Mouse (Mus musculus) ES-E14 (cell line): ENCODE measurements around the gene Rims4. TPM values are rescaled to one million over a fixed set of nuclear protein-coding genes. Genes with fewer than 3 reads are reported as not detected.

Experiments used
- DNase-seq: peaks from one replicate; pipeline ENCODE4 v3.0.0-alpha.2; 2013; ENCODE audit warnings: low read depth, low spot score
- H3K27ac ChIP-seq: 2 replicates; pipeline ENCODE4 v1.5.1; 2012; ENCODE audit warnings: low read depth, mild to moderate bottlenecking, low read length, moderate library complexity, mixed read lengths; ENCODE audit not compliant: poor library complexity, insufficient read depth, severe bottlenecking
- H3K36me3 ChIP-seq: 2 replicates; pipeline ENCODE4 v1.6.1; 2012; ENCODE audit warnings: mild to moderate bottlenecking, low read length, moderate library complexity, mixed read lengths; ENCODE audit not compliant: control insufficient read depth, poor library complexity, insufficient read depth, severe bottlenecking
- H3K4me1 ChIP-seq, 2 experiments: fragments of 150-350 bp in 1 of 2; sonication (generic) in 1 of 2; 2 replicates each; pipeline ENCODE4 v1.6.1; 2012; ENCODE audit warnings: low read length in 2 of 2, mild to moderate bottlenecking in 1 of 2, mixed read lengths in 1 of 2; ENCODE audit not compliant: control insufficient read depth in 2 of 2, insufficient read depth in 2 of 2, poor library complexity in 1 of 2
- H3K4me3 ChIP-seq, 2 experiments: fragments of 150-350 bp in 1 of 2; sonication (generic) in 1 of 2; 2 replicates each; pipeline ENCODE4 v1.5.1; 2012; ENCODE audit warnings: low read length in 2 of 2, low read depth in 1 of 2, mild to moderate bottlenecking in 1 of 2, mixed read lengths in 1 of 2; ENCODE audit not compliant: insufficient read depth in 1 of 2, poor library complexity in 1 of 2, severe bottlenecking in 1 of 2
- H3K9ac ChIP-seq: 2 replicates; pipeline ENCODE4 v1.6.1; 2012; ENCODE audit warnings: low read depth, mild to moderate bottlenecking, low read length, mixed read lengths; ENCODE audit not compliant: poor library complexity, insufficient read depth, severe bottlenecking
- H3K9me3 ChIP-seq: fragments of 150-350 bp; sonication (generic); 2 replicates; pipeline ENCODE4 v1.6.1; 2012; ENCODE audit warnings: low read depth, mild to moderate bottlenecking, low read length; ENCODE audit not compliant: control insufficient read depth, insufficient read depth
- CHD2 ChIP-seq: IDR thresholded peaks from 2 replicates; pipeline ENCODE4 v1.6.1; 2014; ENCODE audit warnings: mild to moderate bottlenecking, low read depth, low read length, inconsistent platforms
- HCFC1 ChIP-seq: IDR thresholded peaks from 2 replicates; pipeline ENCODE4 v1.6.1; 2012; ENCODE audit warnings: low read length, inconsistent platforms, borderline replicate concordance; ENCODE audit not compliant: insufficient read depth
- MAFK ChIP-seq: IDR thresholded peaks from 2 replicates; pipeline ENCODE4 v1.6.1; 2014; ENCODE audit warnings: mild to moderate bottlenecking, low read depth, low read length, inconsistent platforms; ENCODE audit not compliant: insufficient read depth
- ZC3H11A ChIP-seq: IDR thresholded peaks from 2 replicates; pipeline ENCODE4 v1.6.1; 2012; ENCODE audit warnings: low read depth, mild to moderate bottlenecking, inconsistent platforms, low read length, borderline replicate concordance
- ZNF384 ChIP-seq: IDR thresholded peaks from 2 replicates; pipeline ENCODE4 v1.6.1; 2012; ENCODE audit warnings: low read depth, low read length, inconsistent platforms
- in situ Hi-C, 2 experiments: fragments of 600-800 bp; cut with MboI; formaldehyde crosslinking; loops; one replicate each; pipeline ENCODE4 v1.15.1; 2025; ENCODE audit warnings: low sequenced_read_pairs in 2 of 2, inconsistent platforms in 1 of 2; ENCODE audit not compliant: unreplicated experiment in 2 of 2
- total RNA-seq: library from RNA; depleted of rRNA; stranded (reverse); fragments of 300-350 nt; gene quantifications from 2 replicates; pipeline ENCODE4 v1.2.3, GENCODE M21; 2012

Rims4 gene
- total RNA-seq, 1 experiment: 0.98 TPM

GRCm38 (mm10) chr2:163865311-163865710 lies 53.2 kb downstream of the Rims4 start:
- in situ Hi-C loops: loop anchor here in 1 of 2 experiments (25.0 kb wide), 1 partner anchor 97 kb away; no protein-coding TSS in a partner anchor
- no peak for TF ChIP-seq MAFK
- TF ChIP-seq CHD2: no peak
- TF ChIP-seq HCFC1: no peak

DNA sequence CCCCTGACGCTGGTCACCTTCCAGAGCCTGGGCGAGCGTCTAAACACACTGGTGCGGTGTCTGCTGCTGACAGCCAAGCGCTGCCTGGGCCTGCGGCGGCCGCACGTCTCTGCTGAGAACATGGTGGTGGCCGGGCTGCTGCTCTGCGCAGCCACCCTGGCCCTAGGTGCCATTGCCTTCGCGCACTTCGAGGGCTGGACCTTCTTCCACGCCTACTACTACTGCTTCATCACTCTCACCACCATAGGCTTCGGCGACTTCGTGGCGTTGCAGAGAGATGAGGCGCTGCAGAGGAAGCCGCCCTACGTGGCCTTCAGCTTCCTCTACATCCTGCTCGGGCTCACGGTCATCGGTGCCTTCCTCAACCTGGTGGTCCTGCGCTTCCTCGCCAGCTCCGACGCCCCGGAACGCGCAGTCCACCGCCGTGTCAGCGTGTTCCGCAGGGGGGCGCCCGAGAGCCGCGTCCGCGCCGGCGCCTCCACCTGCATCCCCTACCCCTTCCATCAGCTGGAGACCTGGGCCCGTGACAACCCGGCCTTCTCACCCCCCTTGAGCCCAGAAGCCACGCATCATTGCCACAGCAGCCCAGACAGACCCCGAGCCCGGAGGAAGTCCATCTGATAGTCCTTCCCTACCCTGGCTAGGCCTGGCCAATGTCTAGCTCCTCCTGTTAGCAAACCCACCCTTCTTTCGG lies 60.1 kb downstream of the Rims4 start:
- Histone ChIP-seq H3K9me3 (no peaks in the 10 kb centered on the region), H3K4me3 (peak overlapping the region; percentile 55 to 59), H3K9ac (no peak overlapping the region), H3K36me3 (no peaks in the 10 kb centered on the region), H3K4me1 (peaks cover 0 to 3% of the 10 kb centered on the region in 2 experiments; a peak in 1 of 4 replicates), H3K27ac (no peak overlapping the region)
- TF ChIP-seq CHD2 (no peak), MAFK (no peak), HCFC1 (no peak), ZNF384 (no peak), ZC3H11A (no peak)
- in situ Hi-C loops: loop anchor here (10.0 to 25.0 kb wide), 2 partner anchors 86 to 104 kb away; no protein-coding TSS in a partner anchor
- DNase-seq: no peak

More at GRCm38 (mm10) chr2:163865311-163865710, 53.2 kb downstream of the Rims4 start:
- Histone ChIP-seq H3K9ac (no peak overlapping the region), H3K4me1 (no peaks in the 10 kb centered on the region), H3K4me3 (no peak overlapping the region), H3K9me3 (no peaks in the 10 kb centered on the region), H3K36me3 (no peaks in the 10 kb centered on the region), H3K27ac (no peak overlapping the region)
- DNase-seq: no peak

DNA sequence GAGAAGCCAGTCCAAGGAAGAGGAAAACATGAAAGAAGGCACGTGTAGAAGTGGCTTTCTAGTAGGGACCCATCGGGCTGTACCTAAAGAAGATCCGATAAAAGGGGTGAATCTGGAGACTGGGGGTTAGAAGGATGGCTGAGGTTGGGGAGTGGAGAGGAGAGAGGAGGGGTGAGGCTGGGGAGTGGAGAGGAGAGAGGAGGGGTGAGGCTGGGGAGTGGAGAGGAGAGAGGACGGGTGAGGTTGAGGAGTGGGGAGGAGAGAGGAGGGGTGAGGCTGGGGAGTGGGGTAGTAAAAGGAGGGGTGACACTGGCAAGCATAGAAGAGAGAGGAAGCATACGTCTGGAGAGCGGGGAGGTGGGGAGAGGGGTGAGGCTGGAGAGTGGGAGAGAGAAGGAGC lies 61.2 kb downstream of the Rims4 start:
- peaks cover 0 to 3% of the 10 kb centered on the region in 2 experiments; a peak in 1 of 4 replicates for H3K4me1 ChIP-seq
- in situ Hi-C loops: loop anchor here (10.0 to 25.0 kb wide), 2 partner anchors 88 to 105 kb away; no protein-coding TSS in a partner anchor
- TF ChIP-seq ZNF384 (no peak), MAFK (no peak), CHD2 (no peak), ZC3H11A (no peak), HCFC1 (no peak)
- H3K4me3 ChIP-seq: no peak overlapping the region
- H3K36me3 ChIP-seq: no peaks in the 10 kb centered on the region
- DNase-seq: no peak
- no peak overlapping the region for H3K9ac ChIP-seq
- H3K9me3 ChIP-seq: no peaks in the 10 kb centered on the region
- H3K27ac ChIP-seq: no peak overlapping the region

GRCm38 (mm10) chr2:163853461-163853901 lies 65.0 kb downstream of the Rims4 start, which contains the start of gene Kcnk15:
TSS of gene Kcnk15 (plus strand) at chr2:163853651.
- no peak for TF ChIP-seq ZNF384
- TF ChIP-seq HCFC1: no peak
- TF ChIP-seq ZC3H11A: no peak
- TF ChIP-seq CHD2: no peak
- Histone ChIP-seq H3K9me3 (no peaks in the 10 kb centered on the region), H3K4me3 (peak within 1 kb of the TSS; percentile 43 to 59; a peak in 3 of 4 replicates), H3K9ac (peak within 1 kb of the TSS; percentile 30; the same call in 1 of the 2 replicates), H3K36me3 (no peaks in the 10 kb centered on the region), H3K27ac (no peak within 1 kb of the TSS), H3K4me1 (peaks cover 0 to 3% of the 10 kb centered on the region in 2 experiments; a peak in 1 of 4 replicates)
- DNase-seq: peak; percentile 27
- in situ Hi-C loops: loop anchor here (10.0 to 25.0 kb wide), 2 partner anchors 91 to 109 kb away; no protein-coding TSS in a partner anchor
